Mouse (Mus musculus): ENCODE data around the gene Ppp1r9b.

- TF ChIP-seq CTCF (IDR thresholded peaks at IDR 0.05; ENCODE audit: low read depth, low read length) (no peak), POLR2A (IDR thresholded peaks at IDR 0.05; ENCODE audit: extremely low read depth, insufficient read depth, low read length) (no peak)
These were observed 49.7 kb upstream of the Ppp1r9b start for GRCm38 (mm10) chr11:94941121-94941520.
